Comparison of ENCODE assay signal across 8 mouse cellular contexts in the genomic region with DNA sequence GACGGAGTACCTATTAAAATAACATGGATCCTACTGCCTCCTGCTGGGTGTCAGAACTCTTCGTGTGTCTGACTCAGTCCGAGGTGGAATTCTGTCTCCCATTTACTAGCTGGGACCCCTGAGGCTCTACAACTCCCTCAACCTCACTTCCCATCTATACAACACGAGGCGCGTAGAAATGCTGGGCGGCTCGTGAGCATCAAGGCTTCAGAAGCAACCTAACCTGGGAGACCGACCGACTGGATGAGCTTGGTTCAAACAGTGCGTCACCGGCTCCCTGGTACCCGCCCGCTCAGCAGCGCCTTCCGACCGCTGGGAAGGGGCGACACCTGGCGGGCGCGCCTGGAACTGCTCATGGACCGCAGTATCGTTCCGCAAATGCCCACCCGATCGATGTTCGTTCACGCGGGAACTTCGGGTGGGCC. TPM values are rescaled to one million over a fixed set of nuclear protein-coding genes. Genes with fewer than 3 reads are reported as not detected.
DNase-seq lines count a peak whose midpoint lies in the region; ATAC-seq lines count a peak whose summit lies in the region.

No protein-coding gene starts in this region.

- peak overlapping the region; percentile 50 for H3K4me2 ChIP-seq in forebrain, embryonic 13.5 days
- peak overlapping the region; percentile 50 for H3K4me2 ChIP-seq in liver, embryonic 16.5 days (ENCODE audit: low read depth, low read length)
- peak overlapping the region; percentile 46 for H3K4me2 ChIP-seq in neural tube, embryonic 13.5 days

- DNase-seq in CD8-positive naive resting alpha-beta T cell, adult 2 months (ENCODE audit: low read depth in 2 of 2, low spot score in 2 of 2): peak; percentile 85 to 88
- DNase-seq in c-Kit-positive CD71-positive TER-119-negative erythroid progenitor cells, embryonic 14.5 days (ENCODE audit: low read depth): peak; percentile 30
- peak; percentile 89 to 92 for DNase-seq in heart, postnatal 10 days
- DNase-seq in kidney, postnatal 4 days: peak; percentile 93
- DNase-seq in telencephalon, adult 2 months (ENCODE audit: low read depth, low spot score): peak; percentile 39

- 0 out of 2 replicates have a peak, but pooled peaks cover 2% of the 10 kb centered on the region for H3K4me1 ChIP-seq in forebrain, embryonic 13.5 days
- H3K4me1 ChIP-seq in liver, embryonic 16.5 days (ENCODE audit: control insufficient read depth, low read depth, low read length): peaks cover 6% of the 10 kb centered on the region
- peaks cover 6% of the 10 kb centered on the region for H3K4me1 ChIP-seq in neural tube, embryonic 13.5 days (replicated peaks)

- intact Hi-C loops in heart, postnatal 10 days (cut with DNase I): loop anchor here (1.0 to 5.0 kb wide), 2 partner anchors 118 to 210 kb away; no protein-coding TSS in a partner anchor

- ATAC-seq in forebrain, embryonic 13.5 days: peak; percentile 86
- no peak for ATAC-seq in liver, embryonic 16.5 days (ENCODE audit: low read depth)
- ATAC-seq in neural tube, embryonic 13.5 days (ENCODE audit: low read depth): peak; percentile 73

- 0 out of 2 replicates have a peak overlapping the region, but pooled peaks have one; percentile 19 for H3K4me3 ChIP-seq in forebrain, embryonic 13.5 days
- no peak overlapping the region for H3K4me3 ChIP-seq in liver, embryonic 16.5 days (ENCODE audit: low read depth, low read length)
- 0 out of 2 replicates have a peak overlapping the region, but pooled peaks have one; percentile 13 for H3K4me3 ChIP-seq in neural tube, embryonic 13.5 days

- H3K27ac ChIP-seq in forebrain, embryonic 13.5 days: no peak overlapping the region
- H3K27ac ChIP-seq in liver, embryonic 16.5 days (ENCODE audit: low read length): no peak overlapping the region
- H3K27ac ChIP-seq in neural tube, embryonic 13.5 days (replicated peaks): no peak overlapping the region

- peaks cover 29% of the 10 kb centered on the region for H3K27me3 ChIP-seq in forebrain, embryonic 13.5 days
- no peaks in the 10 kb centered on the region for H3K27me3 ChIP-seq in liver, embryonic 16.5 days (ENCODE audit: control insufficient read depth, insufficient read depth, low read depth, low read length)
- H3K27me3 ChIP-seq in neural tube, embryonic 13.5 days: peaks cover 30% of the 10 kb centered on the region

- H3K36me3 ChIP-seq in forebrain, embryonic 13.5 days (ENCODE audit: poor library complexity, severe bottlenecking): no peaks in the 10 kb centered on the region
- H3K36me3 ChIP-seq in liver, embryonic 16.5 days (ENCODE audit: control insufficient read depth, insufficient read depth): no peaks in the 10 kb centered on the region
- no peaks in the 10 kb centered on the region for H3K36me3 ChIP-seq in neural tube, embryonic 13.5 days

- H3K9me3 ChIP-seq in forebrain, embryonic 13.5 days (replicated peaks): no peaks in the 10 kb centered on the region
- H3K9me3 ChIP-seq in liver, embryonic 16.5 days (replicated peaks; ENCODE audit: control insufficient read depth, low read length): no peaks in the 10 kb centered on the region
- H3K9me3 ChIP-seq in neural tube, embryonic 13.5 days: no peaks in the 10 kb centered on the region

- H3K9ac ChIP-seq in forebrain, embryonic 13.5 days: no peak overlapping the region
- H3K9ac ChIP-seq in liver, embryonic 16.5 days (ENCODE audit: low read depth, low read length): no peak overlapping the region
- H3K9ac ChIP-seq in neural tube, embryonic 13.5 days: no peak overlapping the region

- WGBS in forebrain, embryonic 13.5 days: 2% methylated on average over 30 of the region's 30 CpGs
- WGBS in liver, embryonic 16.5 days (ENCODE audit: insufficient replicate concordance): under 1% methylated on average over 30 of the region's 30 CpGs
- WGBS in neural tube, embryonic 13.5 days: 2% methylated on average over 30 of the region's 30 CpGs

RNA-seq across cellular contexts. Expression of a gene that starts 36.9 kb away (rescaled TPM):
- polyA plus RNA-seq in forebrain, embryonic 13.5 days (2015; fragmentation: Nextera tagmentation; extraction: Ambion mirVana): 94.4 and 104 TPM in 2 replicates
- total RNA-seq in heart, postnatal 10 days (2021): 10 to 100 TPM; 27.3 to 34.9 TPM
- polyA plus RNA-seq in liver, embryonic 16.5 days (2015; fragmentation: Nextera tagmentation; extraction: Ambion mirVana): 22.0 and 22.4 TPM in 2 replicates
- polyA plus RNA-seq in neural tube, embryonic 13.5 days (2015; fragmentation: Nextera tagmentation; extraction: Ambion mirVana): 110 and 113 TPM in 2 replicates

Comparison
In these comparisons a context has a peak if more than half of its experiments do, and no peak if none do; other contexts are left out.
1. DNase-seq: peak in every context shown above with its lines; median percentile 93 in kidney, postnatal 4 days; 90 in heart, postnatal 10 days; 86 in CD8-positive naive resting alpha-beta T cell, adult 2 months; 39 in telencephalon, adult 2 months; 30 in c-Kit-positive CD71-positive TER-119-negative erythroid progenitor cells, embryonic 14.5 days.